In genomic region chr4:130315771-130316527, GRCm38 (mm10) we compare ENCODE assay signal across 9 mouse cellular contexts. TPM values are rescaled to one million over a fixed set of nuclear protein-coding genes. Genes with fewer than 3 reads are reported as not detected.
A peak's percentile ranks its signal among the peaks of the same experiment; 100 is the strongest.
DNase-seq lines count a peak whose midpoint lies in the region; ATAC-seq and TF ChIP-seq lines count a peak whose summit lies in the region.
"Had no signal": no experiment of that assay in that cellular context is flagged by ENCODE, and none has a peak within 500 bp of the region (broad histone marks: within the 10 kb centered on the region; RNA-seq: fewer than 3 reads in every experiment).

No protein-coding gene starts in this region.

- no peak overlapping the region for H3K4me3 ChIP-seq in intestine, embryonic 14.5 days (ENCODE audit: low read depth, low read length)
- no peak overlapping the region for H3K4me3 ChIP-seq in intestine, embryonic 16.5 days (ENCODE audit: low read length)
- no peak overlapping the region for H3K4me3 ChIP-seq in heart, embryonic 16.5 days (ENCODE audit: low read length)
- H3K4me3 ChIP-seq in lung, postnatal 0 days (ENCODE audit: low read depth, low read length): no peak overlapping the region

- 0 out of 2 replicates have a peak, but pooled peaks cover 4% of the 10 kb centered on the region for H3K4me1 ChIP-seq in intestine, embryonic 14.5 days (replicated peaks; ENCODE audit: control insufficient read depth, insufficient read depth, low read length)
- H3K4me1 ChIP-seq in intestine, embryonic 16.5 days (ENCODE audit: control insufficient read depth, insufficient read depth, low read length): peaks cover 3% of the 10 kb centered on the region; the same call in 1 of the 2 replicates
- H3K4me1 ChIP-seq in heart, embryonic 16.5 days (ENCODE audit: control insufficient read depth, insufficient read depth, low read length): peaks cover 58% of the 10 kb centered on the region
- H3K4me1 ChIP-seq in lung, postnatal 0 days (ENCODE audit: insufficient read depth, low read depth, low read length): no peaks in the 10 kb centered on the region

- no peak overlapping the region for H3K9ac ChIP-seq in intestine, embryonic 14.5 days (ENCODE audit: low read length)
- no peak overlapping the region for H3K9ac ChIP-seq in intestine, embryonic 16.5 days (ENCODE audit: low read depth, low read length)
- H3K9ac ChIP-seq in heart, embryonic 16.5 days (ENCODE audit: low read length): peak overlapping the region; percentile 41; the same call in 1 of the 2 replicates
- no peak overlapping the region for H3K9ac ChIP-seq in lung, postnatal 0 days (replicated peaks; ENCODE audit: low read depth)

- H3K27ac ChIP-seq in intestine, embryonic 14.5 days (ENCODE audit: low read depth): peak overlapping the region; percentile 16; the same call in 1 of the 2 replicates
- H3K27ac ChIP-seq in intestine, embryonic 16.5 days (ENCODE audit: low read length): no peak overlapping the region
- peak overlapping the region; percentile 65 for H3K27ac ChIP-seq in heart, embryonic 16.5 days (ENCODE audit: low read length)
- no peak overlapping the region for H3K27ac ChIP-seq in lung, postnatal 0 days (ENCODE audit: low read length)

- no peak for DNase-seq in intestine, embryonic 14.5 days (ENCODE audit: low spot score)
- peak; percentile 83 for DNase-seq in adrenal gland, adult 8-10 months
- DNase-seq in lung, postnatal 0 days (ENCODE audit: low spot score): peak; percentile 41
- no peak for DNase-seq in frontal cortex, postnatal 10 days (ENCODE audit: low spot score in 2 of 2)

- peaks cover 35% of the 10 kb centered on the region for H3K36me3 ChIP-seq in intestine, embryonic 14.5 days (ENCODE audit: control insufficient read depth, insufficient read depth, low read length)
- H3K36me3 ChIP-seq in intestine, embryonic 16.5 days (ENCODE audit: control insufficient read depth, insufficient read depth, low read length): peaks cover 2% of the 10 kb centered on the region; the same call in 1 of the 2 replicates
- H3K36me3 ChIP-seq in heart, embryonic 16.5 days (ENCODE audit: control insufficient read depth, insufficient read depth): peaks cover 29% of the 10 kb centered on the region
- H3K36me3 ChIP-seq in lung, postnatal 0 days (ENCODE audit: insufficient read depth, low read length): 0 out of 2 replicates have a peak, but pooled peaks cover 4% of the 10 kb centered on the region

- no peak for ATAC-seq in intestine, embryonic 14.5 days (replicated peaks; ENCODE audit: low FRiP score, low TSS enrichment, low read depth)
- no peak for ATAC-seq in intestine, embryonic 16.5 days
- ATAC-seq in heart, embryonic 16.5 days (replicated peaks; ENCODE audit: extremely low read depth, insufficient read depth, low FRiP score): peak; percentile 25; the same call in 1 of the 2 replicates
- ATAC-seq in lung, postnatal 0 days: peak; percentile 46; the same call in 1 of the 2 replicates
- ATAC-seq in megakaryocyte progenitor cell, adult 5-6 weeks (replicated peaks; ENCODE audit: poor library complexity): no peak
- ATAC-seq: Patski had no signal

- peaks cover 5% of the 10 kb centered on the region; the same call in 1 of the 2 replicates for H3K27me3 ChIP-seq in intestine, embryonic 14.5 days (replicated peaks; ENCODE audit: control insufficient read depth, insufficient read depth, low read length)
- H3K27me3 ChIP-seq in intestine, embryonic 16.5 days (replicated peaks; ENCODE audit: control insufficient read depth, insufficient read depth, low read length): no peaks in the 10 kb centered on the region
- no peaks in the 10 kb centered on the region for H3K27me3 ChIP-seq in heart, embryonic 16.5 days (ENCODE audit: control insufficient read depth, insufficient read depth, low read length)
- no peaks in the 10 kb centered on the region for H3K27me3 ChIP-seq in lung, postnatal 0 days (replicated peaks; ENCODE audit: insufficient read depth, low read length)
- H3K27me3 ChIP-seq: Patski had no signal

- 78% methylated on average over 13 of the region's 13 CpGs for WGBS in intestine, embryonic 14.5 days
- WGBS in intestine, embryonic 16.5 days: 71% methylated on average over 13 of the region's 13 CpGs
- 50% methylated on average over 13 of the region's 13 CpGs for WGBS in heart, embryonic 16.5 days
- WGBS in lung, postnatal 0 days: 50% methylated on average over 13 of the region's 13 CpGs

- no peaks in the 10 kb centered on the region for H3K9me3 ChIP-seq in intestine, embryonic 14.5 days (ENCODE audit: control insufficient read depth, low read length)
- no peaks in the 10 kb centered on the region for H3K9me3 ChIP-seq in intestine, embryonic 16.5 days (ENCODE audit: control insufficient read depth, low read length)
- H3K9me3 ChIP-seq in heart, embryonic 16.5 days (replicated peaks; ENCODE audit: control insufficient read depth, low read length): no peaks in the 10 kb centered on the region
- no peaks in the 10 kb centered on the region for H3K9me3 ChIP-seq in lung, postnatal 0 days (ENCODE audit: low read length)

- no peak for TF ChIP-seq CTCF in lung, postnatal 0 days (IDR thresholded peaks at IDR 0.05)

- H3K4me2 ChIP-seq in intestine, embryonic 14.5 days (ENCODE audit: low read length): no peak overlapping the region
- H3K4me2 ChIP-seq in intestine, embryonic 16.5 days (ENCODE audit: low read depth, low read length): no peak overlapping the region
- H3K4me2 ChIP-seq in heart, embryonic 16.5 days (ENCODE audit: low read depth, low read length): no peak overlapping the region
- no peak overlapping the region for H3K4me2 ChIP-seq in lung, postnatal 0 days (replicated peaks; ENCODE audit: low read depth, low read length)

- no peak for TF ChIP-seq EP300 in lung, postnatal 0 days (IDR thresholded peaks at IDR 0.05)

RNA-seq across cellular contexts. Expression of gene Gm10570, which starts 7.5 kb away (rescaled TPM):
- not detected in 2 replicates for polyA plus RNA-seq in intestine, embryonic 14.5 days (2014; fragmentation: Nextera tagmentation; extraction: Ambion mirVana)
- polyA plus RNA-seq in intestine, embryonic 16.5 days (2015; fragmentation: Nextera tagmentation; extraction: Ambion mirVana): not detected in 2 replicates
- under 1 TPM in 1 of 4 experiments, not detected in 3; 0.86 TPM for total RNA-seq in adrenal gland, adult 8-10 months (2022)
- 1.1 and 1.4 TPM in 2 replicates for polyA plus RNA-seq in heart, embryonic 16.5 days (2015; fragmentation: Nextera tagmentation; extraction: Ambion mirVana)
- 0.25 and 0.50 TPM in 2 replicates for polyA plus RNA-seq in lung, postnatal 0 days (2015; fragmentation: Nextera tagmentation; extraction: Ambion mirVana)
- total RNA-seq in megakaryocyte progenitor cell, adult 5-6 weeks (2015): not detected in 2 replicates
- not detected in 2 replicates for total RNA-seq in megakaryocyte progenitor cell, adult 5-6 weeks (2017)
- polyA plus RNA-seq: limb, embryonic 11.5 days; Patski had no signal

RNA-seq across cellular contexts. Expression of gene Fabp3, which starts 7.6 kb away (rescaled TPM):
- polyA plus RNA-seq in intestine, embryonic 14.5 days (2014; fragmentation: Nextera tagmentation; extraction: Ambion mirVana): 5.5 and 6.6 TPM in 2 replicates
- polyA plus RNA-seq in intestine, embryonic 16.5 days (2015; fragmentation: Nextera tagmentation; extraction: Ambion mirVana): 4.0 and 4.5 TPM in 2 replicates
- 10 to 100 TPM in 3 of 4 experiments, 1 to 10 TPM in 1; 10.0 to 66.6 (median 44.7) TPM for total RNA-seq in adrenal gland, adult 8-10 months (2022)
- 1,916 and 1,999 TPM in 2 replicates for polyA plus RNA-seq in heart, embryonic 16.5 days (2015; fragmentation: Nextera tagmentation; extraction: Ambion mirVana)
- 88.3 and 112 TPM in 2 replicates for polyA plus RNA-seq in lung, postnatal 0 days (2015; fragmentation: Nextera tagmentation; extraction: Ambion mirVana)
- total RNA-seq in megakaryocyte progenitor cell, adult 5-6 weeks (2015): not detected in 2 replicates
- not detected in 2 replicates for total RNA-seq in megakaryocyte progenitor cell, adult 5-6 weeks (2017)

RNA-seq across cellular contexts. Expression of gene Serinc2, which starts 36.9 kb away (rescaled TPM):
- polyA plus RNA-seq in intestine, embryonic 14.5 days (2014; fragmentation: Nextera tagmentation; extraction: Ambion mirVana): 24.1 and 25.3 TPM in 2 replicates
- 20.6 and 22.8 TPM in 2 replicates for polyA plus RNA-seq in intestine, embryonic 16.5 days (2015; fragmentation: Nextera tagmentation; extraction: Ambion mirVana)
- 1 to 10 TPM; 1.2 to 3.2 (median 1.4) TPM for total RNA-seq in adrenal gland, adult 8-10 months (2022)
- polyA plus RNA-seq in heart, embryonic 16.5 days (2015; fragmentation: Nextera tagmentation; extraction: Ambion mirVana): 5.4 and 6.4 TPM in 2 replicates
- polyA plus RNA-seq in lung, postnatal 0 days (2015; fragmentation: Nextera tagmentation; extraction: Ambion mirVana): 24.7 and 26.6 TPM in 2 replicates
- total RNA-seq in megakaryocyte progenitor cell, adult 5-6 weeks (2015): 0.07 TPM in 1 of 2 replicates, not detected in the other
- total RNA-seq in megakaryocyte progenitor cell, adult 5-6 weeks (2017): not detected in 2 replicates

RNA-seq across cellular contexts. Expression of gene Zcchc17, which starts 43.8 kb away (rescaled TPM):
- polyA plus RNA-seq in intestine, embryonic 14.5 days (2014; fragmentation: Nextera tagmentation; extraction: Ambion mirVana): 62.9 and 68.7 TPM in 2 replicates
- 56.3 and 59.7 TPM in 2 replicates for polyA plus RNA-seq in intestine, embryonic 16.5 days (2015; fragmentation: Nextera tagmentation; extraction: Ambion mirVana)
- 10 to 100 TPM; 40.8 to 55.8 (median 48.3) TPM for total RNA-seq in adrenal gland, adult 8-10 months (2022)
- 44.1 and 48.7 TPM in 2 replicates for polyA plus RNA-seq in heart, embryonic 16.5 days (2015; fragmentation: Nextera tagmentation; extraction: Ambion mirVana)
- 48.2 and 54.1 TPM in 2 replicates for polyA plus RNA-seq in lung, postnatal 0 days (2015; fragmentation: Nextera tagmentation; extraction: Ambion mirVana)
- total RNA-seq in megakaryocyte progenitor cell, adult 5-6 weeks (2015): 16.0 and 21.9 TPM in 2 replicates
- 81.3 and 132 TPM in 2 replicates for total RNA-seq in megakaryocyte progenitor cell, adult 5-6 weeks (2017)

RNA-seq across cellular contexts. Expression of gene Snrnp40, which starts 44.0 kb away (rescaled TPM):
- 155 and 166 TPM in 2 replicates for polyA plus RNA-seq in intestine, embryonic 14.5 days (2014; fragmentation: Nextera tagmentation; extraction: Ambion mirVana)
- 108 and 118 TPM in 2 replicates for polyA plus RNA-seq in intestine, embryonic 16.5 days (2015; fragmentation: Nextera tagmentation; extraction: Ambion mirVana)
- total RNA-seq in adrenal gland, adult 8-10 months (2022): 10 to 100 TPM; 35.7 to 41.7 (median 37.4) TPM
- polyA plus RNA-seq in heart, embryonic 16.5 days (2015; fragmentation: Nextera tagmentation; extraction: Ambion mirVana): 71.4 and 73.1 TPM in 2 replicates
- polyA plus RNA-seq in lung, postnatal 0 days (2015; fragmentation: Nextera tagmentation; extraction: Ambion mirVana): 52.9 and 54.7 TPM in 2 replicates
- total RNA-seq in megakaryocyte progenitor cell, adult 5-6 weeks (2015): 65.9 and 66.0 TPM in 2 replicates
- total RNA-seq in megakaryocyte progenitor cell, adult 5-6 weeks (2017): 89.7 and 90.8 TPM in 2 replicates

Comparison
In these comparisons a context has a peak if more than half of its experiments do, and no peak if none do; other contexts are left out.
1. H3K27ac ChIP-seq: peak in intestine, embryonic 14.5 days (single experiment) and heart, embryonic 16.5 days (single experiment); none in intestine, embryonic 16.5 days (single experiment) and lung, postnatal 0 days (single experiment).
2. ATAC-seq: peak in heart, embryonic 16.5 days (single experiment) and lung, postnatal 0 days (single experiment); none in intestine, embryonic 14.5 days (single experiment), intestine, embryonic 16.5 days (single experiment) and megakaryocyte progenitor cell, adult 5-6 weeks (single experiment).
3. DNase-seq: peak in adrenal gland, adult 8-10 months (single experiment) and lung, postnatal 0 days (single experiment); none in intestine, embryonic 14.5 days (single experiment) and frontal cortex, postnatal 10 days (0 of 2).
4. RNA of gene Fabp3, which starts 7.6 kb away (polyA plus RNA-seq): 1,916 to 1,999 TPM in heart, embryonic 16.5 days; 88.3 to 112 TPM in lung, postnatal 0 days, 5.5 to 6.6 TPM in intestine, embryonic 14.5 days and 4.0 to 4.5 TPM in intestine, embryonic 16.5 days; every median in the first group is over 10 times any median in the second.